Mouse (Mus musculus) midbrain, postnatal 0 days (tissue): ENCODE data around the gene Timm50. TPM values are rescaled to one million over a fixed set of nuclear protein-coding genes. Genes with fewer than 3 reads are reported as not detected.

Source experiments
- ATAC-seq: fragments of 200-750 bp; cut with Nextera tagmentation; 2 replicates; pipeline ENCODE4 v1.8.0; 2017; ENCODE audit warnings: moderate number of reproducible peaks, mild to moderate bottlenecking, moderate TSS enrichment, moderate library complexity; ENCODE audit not compliant: low FRiP score
- DNase-seq: peaks from one replicate; pipeline ENCODE4 v3.0.0-alpha.2; 2015; ENCODE audit warnings: low spot score
- H3K27ac ChIP-seq: fragments of 300-500 bp; sonication (generic); 2 replicates; pipeline ENCODE4 v1.5.1; 2014; ENCODE audit warnings: low read depth, mild to moderate bottlenecking, low read length, mixed read lengths
- H3K27me3 ChIP-seq: fragments of 300-500 bp; sonication (generic); 2 replicates; pipeline ENCODE4 v1.6.1; 2014; ENCODE audit warnings: low read length, control low read depth, mixed read lengths; ENCODE audit not compliant: insufficient read depth
- H3K36me3 ChIP-seq: fragments of 300-500 bp; sonication (generic); 2 replicates; pipeline ENCODE4 v1.6.1; 2014; ENCODE audit warnings: low read length, control low read depth, mixed read lengths; ENCODE audit not compliant: insufficient read depth
- H3K4me1 ChIP-seq: fragments of 300-500 bp; sonication (generic); 2 replicates; pipeline ENCODE4 v1.6.1; 2014; ENCODE audit warnings: mild to moderate bottlenecking, control low read depth, antibody characterized with exemption, low read length, mixed read lengths; ENCODE audit not compliant: insufficient read depth
- H3K4me2 ChIP-seq: fragments of 300-500 bp; sonication (generic); 2 replicates; pipeline ENCODE4 v1.6.1; 2014; ENCODE audit warnings: low read depth, mild to moderate bottlenecking, low read length, mixed read lengths; ENCODE audit not compliant: poor library complexity, severe bottlenecking
- H3K4me3 ChIP-seq: fragments of 300-500 bp; sonication (generic); 2 replicates; pipeline ENCODE4 v1.5.1; 2014; ENCODE audit warnings: low read depth, mild to moderate bottlenecking, low read length, moderate library complexity
- H3K9ac ChIP-seq: fragments of 300-500 bp; sonication (generic); replicated peaks from 2 replicates; pipeline ENCODE4 v1.6.1; 2014; ENCODE audit warnings: mild to moderate bottlenecking, low read length, moderate library complexity, mixed read lengths; ENCODE audit not compliant: poor library complexity, severe bottlenecking
- H3K9me3 ChIP-seq: fragments of 300-500 bp; sonication (generic); 2 replicates; pipeline ENCODE4 v1.6.1; 2016; ENCODE audit warnings: low read length, control low read depth
- CTCF ChIP-seq: IDR thresholded peaks from 2 replicates; pipeline ENCODE4 v1.5.1; 2016; ENCODE audit warnings: antibody characterized with exemption, mild to moderate bottlenecking
- WGBS: fragments of 180-500 bp; shearing (Covaris S2); extraction: QIAGEN DNeasy Blood & Tissue Kit; methylation state at CpG from one replicate; pipeline ENCODE4 v1.1.7; 2014; 5-methylcytosine and 5-hydroxymethylcytosine counted together
- polyA plus RNA-seq: library from polyadenylated mRNA; unstranded; fragments of >200 nt; fragmentation: Nextera tagmentation; extraction: Ambion mirVana; gene quantifications from 2 replicates; pipeline ENCODE4 v1.2.1, GENCODE M21; 2015
- total RNA-seq: library from RNA; depleted of rRNA; stranded (reverse); fragments of >200 nt; gene quantifications from 2 replicates; pipeline ENCODE4 v1.2.3, GENCODE M21; 2014

Timm50 gene
- total and polyA plus RNA-seq, 2 experiments from 2014 or later, result 76.3 to 112 TPM

GRCm38 (mm10) chr7:28338108-28338998, 26.5 kb upstream of the Timm50 start, which contains the start of gene Supt5:
TSS of gene Supt5 (minus strand) at chr7:28338746.
- peak within 1 kb of the TSS; percentile 89 for H3K4me3 ChIP-seq
- peak within 1 kb of the TSS; percentile 99 for H3K9ac ChIP-seq
- ATAC-seq (peak; percentile 99), DNase-seq (peak; percentile 99)
- H3K27ac ChIP-seq, result peak within 1 kb of the TSS; percentile 87
- TF ChIP-seq CTCF, result no peak; the same call in 1 of the 2 replicates
- peak within 1 kb of the TSS; percentile 68 for H3K4me2 ChIP-seq
- WGBS, result under 1% methylated on average over 77 of the region's 77 CpGs
- H3K27me3 ChIP-seq, result no peaks in the 10 kb centered on the region
- H3K9me3 ChIP-seq, result no peaks in the 10 kb centered on the region
- H3K4me1 ChIP-seq, result 0 out of 2 replicates have a peak, but pooled peaks cover 3% of the 10 kb centered on the region
- no peaks in the 10 kb centered on the region for H3K36me3 ChIP-seq

DNA sequence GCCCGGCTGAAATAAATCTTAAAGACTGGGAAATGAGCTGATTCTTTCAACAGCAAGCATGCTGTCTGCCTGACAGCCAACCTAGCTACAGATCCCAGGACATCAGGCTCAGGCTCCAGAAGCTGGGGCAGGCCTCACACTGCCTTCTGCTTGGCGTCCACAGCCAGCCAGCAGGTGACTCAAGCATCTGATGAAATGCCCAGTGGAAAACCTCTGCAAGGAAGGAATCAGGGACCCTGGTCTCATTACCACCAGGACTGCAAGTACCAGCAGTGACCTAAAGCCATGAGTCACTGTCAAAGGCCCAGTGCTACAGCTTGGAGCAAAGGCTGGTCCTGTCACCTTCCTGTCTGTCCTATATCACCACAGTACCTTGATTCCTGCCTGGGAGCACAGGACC, 23.6 kb upstream of the Timm50 start:
- no peak overlapping the region for H3K9ac ChIP-seq
- WGBS, result 89% methylated on average over 2 of the region's 2 CpGs
- H3K4me3 ChIP-seq, result no peak overlapping the region
- H3K9me3 ChIP-seq, result no peaks in the 10 kb centered on the region
- H3K4me2 ChIP-seq, result no peak overlapping the region
- H3K36me3 ChIP-seq, result peaks cover 9% of the 10 kb centered on the region
- H3K4me1 ChIP-seq, result 0 out of 2 replicates have a peak, but pooled peaks cover 3% of the 10 kb centered on the region
- no peak overlapping the region for H3K27ac ChIP-seq
- H3K27me3 ChIP-seq, result no peaks in the 10 kb centered on the region
- no peak for TF ChIP-seq CTCF
- DNase-seq (no peak), ATAC-seq (no peak)

GRCm38 (mm10) chr7:28334534-28334933, 22.7 kb upstream of the Timm50 start:
- Histone ChIP-seq H3K4me3 (no peak overlapping the region), H3K9ac (no peak overlapping the region), H3K9me3 (no peaks in the 10 kb centered on the region), H3K36me3 (peaks cover 16% of the 10 kb centered on the region), H3K27me3 (no peaks in the 10 kb centered on the region), H3K27ac (no peak overlapping the region), H3K4me1 (0 out of 2 replicates have a peak, but pooled peaks cover 3% of the 10 kb centered on the region), H3K4me2 (no peak overlapping the region)
- DNase-seq (no peak), ATAC-seq (no peak)
- no peak for TF ChIP-seq CTCF
- WGBS, result 91% methylated on average over 4 of the region's 4 CpGs

- H3K27me3 ChIP-seq, result no peaks in the 10 kb centered on the region
- no peak for TF ChIP-seq CTCF
- peaks cover 64% of the 10 kb centered on the region for H3K36me3 ChIP-seq
- no peak overlapping the region for H3K9ac ChIP-seq
- H3K27ac ChIP-seq, result no peak overlapping the region
- H3K4me1 ChIP-seq, result no peaks in the 10 kb centered on the region
- no peaks in the 10 kb centered on the region for H3K9me3 ChIP-seq
- DNase-seq, result no peak
- no peak overlapping the region for H3K4me2 ChIP-seq
- H3K4me3 ChIP-seq, result no peak overlapping the region
- no peak for ATAC-seq
- 98% methylated on average over 2 of the region's 2 CpGs for WGBS
Measured at GRCm38 (mm10) chr7:28328260-28328659, 16.4 kb upstream of the Timm50 start.

- DNase-seq (no peak), ATAC-seq (no peak)
- Histone ChIP-seq H3K27me3 (no peaks in the 10 kb centered on the region), H3K4me2 (no peak overlapping the region), H3K4me3 (no peak overlapping the region), H3K36me3 (peaks cover 82% of the 10 kb centered on the region), H3K9ac (no peak overlapping the region), H3K9me3 (no peaks in the 10 kb centered on the region), H3K4me1 (no peaks in the 10 kb centered on the region), H3K27ac (no peak overlapping the region)
- 79% methylated on average over 4 of the region's 4 CpGs for WGBS
- TF ChIP-seq CTCF, result peak; percentile 35; the same call in 1 of the 2 replicates
Measured at GRCm38 (mm10) chr7:28326457-28326856, 14.6 kb upstream of the Timm50 start.

GRCm38 (mm10) chr7:28325293-28325692, 13.4 kb upstream of the Timm50 start:
- no peaks in the 10 kb centered on the region for H3K4me1 ChIP-seq
- ATAC-seq (no peak), DNase-seq (no peak)
- H3K27me3 ChIP-seq, result no peaks in the 10 kb centered on the region
- no peak overlapping the region for H3K4me3 ChIP-seq
- H3K4me2 ChIP-seq, result no peak overlapping the region
- H3K27ac ChIP-seq, result no peak overlapping the region
- no peaks in the 10 kb centered on the region for H3K9me3 ChIP-seq
- WGBS, result 96% methylated on average over 8 of the region's 8 CpGs
- TF ChIP-seq CTCF, result no peak
- peaks cover 76% of the 10 kb centered on the region for H3K36me3 ChIP-seq
- no peak overlapping the region for H3K9ac ChIP-seq
